Mouse (Mus musculus): ENCODE measurements at regions not wholly inside any gene's neighbourhood (a gene's known extent, or its start where the extent isn't known, plus 50 kb on each side); places are given as distances from the start of the nearest gene placed in this dataset.
"Not testable (repeated sequence)": the region's sequence is repeated elsewhere in the genome, so short reads cannot be mapped to it uniquely, and the experiment has no call there.

DNA sequence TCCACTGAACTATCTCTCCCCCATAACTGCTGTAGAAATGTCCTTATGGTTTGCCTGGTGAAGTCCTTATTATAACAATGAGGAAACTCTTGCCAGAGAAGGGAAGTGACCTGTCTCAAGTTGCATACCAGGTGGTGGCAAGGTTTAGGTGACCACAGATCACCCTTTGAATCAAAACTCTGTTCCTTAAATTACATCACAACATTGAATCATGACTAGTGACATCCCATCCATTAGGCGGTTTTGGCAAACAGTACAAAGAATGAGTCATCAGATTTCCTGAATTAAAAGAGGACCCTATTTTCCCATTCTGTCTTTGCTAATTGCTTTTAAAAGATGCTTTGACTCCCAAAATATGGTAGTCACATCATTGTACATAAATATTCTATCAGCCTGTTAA, 168.5 kb upstream of the Pgr start:
- DNase-seq = no peak

DNA sequence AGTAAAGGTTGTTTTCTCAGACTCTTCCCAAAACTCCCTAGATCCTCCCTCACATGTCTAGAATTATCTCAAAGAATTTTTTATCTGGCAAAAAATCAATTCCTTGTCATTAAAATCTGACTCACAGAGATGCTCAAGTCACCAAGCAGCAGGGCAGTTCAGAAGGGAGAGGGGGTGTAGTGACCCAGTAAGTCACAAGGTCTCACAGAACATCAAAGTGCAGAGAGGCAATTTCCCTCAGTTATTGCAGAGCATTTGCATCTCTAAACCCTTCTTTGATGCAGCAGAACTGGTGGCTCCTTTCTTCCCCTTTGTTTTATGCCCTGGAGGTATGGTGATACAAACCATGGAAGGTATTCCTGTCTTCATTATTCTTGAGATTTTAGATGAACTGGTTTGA, 166.1 kb upstream of the Pgr start:
- DNase-seq = no peak

DNA sequence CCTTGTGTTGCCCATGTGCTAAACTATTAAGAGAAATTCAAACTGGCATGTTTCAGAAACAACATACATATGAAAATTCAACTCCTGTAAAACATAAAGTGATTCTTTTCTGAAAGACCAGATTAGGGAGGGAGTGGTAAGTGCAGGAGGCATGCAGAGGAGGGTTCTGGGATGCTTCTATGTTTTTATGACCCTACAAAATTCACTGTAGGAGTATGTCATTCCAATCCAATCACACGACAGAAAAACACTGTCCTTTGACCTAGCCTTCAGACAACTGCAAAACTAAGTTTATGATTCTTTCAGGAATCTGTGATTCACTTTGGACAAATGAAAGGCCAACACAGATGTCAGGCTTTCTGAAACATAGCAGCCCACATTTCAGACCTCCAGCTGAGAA, 159.4 kb upstream of the Pgr start:
- no peak for DNase-seq

DNA sequence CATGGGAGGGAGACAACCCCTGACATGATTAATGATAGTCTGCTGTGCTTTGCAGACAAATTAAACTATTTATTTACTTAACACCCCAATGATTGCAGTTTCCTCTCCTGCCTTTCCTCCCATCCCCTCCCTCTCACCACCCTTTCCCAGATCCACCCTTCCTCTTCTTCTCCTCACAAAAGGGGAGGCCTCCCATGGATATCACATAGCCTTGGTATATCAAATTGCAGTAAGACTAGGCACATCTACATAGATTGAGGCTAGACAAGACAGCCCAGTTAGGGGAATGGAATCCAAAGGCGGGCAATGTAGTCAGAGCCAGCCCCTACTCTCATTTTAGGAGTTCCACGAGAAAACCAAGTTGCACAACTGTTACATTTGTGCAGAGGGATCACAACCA, 149.8 kb upstream of the Pgr start:
- no peak for DNase-seq

DNA sequence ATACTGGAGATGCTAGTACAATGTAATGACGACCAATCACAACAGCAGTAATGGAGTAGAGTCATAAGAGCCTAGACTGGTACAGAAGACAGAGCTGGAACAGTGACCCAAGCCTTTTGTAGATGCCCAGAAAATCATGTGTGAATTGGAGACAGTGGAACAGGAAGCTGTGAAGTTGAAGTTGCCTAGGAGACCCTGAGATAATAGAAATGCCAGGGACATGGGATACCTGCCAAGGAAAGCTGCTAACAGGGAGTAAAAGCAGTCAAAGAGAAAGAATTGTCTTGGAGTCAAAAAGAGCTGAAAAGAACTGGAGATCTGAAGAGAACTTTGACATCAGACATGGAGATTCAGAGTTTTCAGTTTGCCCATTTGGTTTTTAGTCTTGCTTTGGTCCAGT, 138.8 kb upstream of the Pgr start:
- DNase-seq = no peak

DNA sequence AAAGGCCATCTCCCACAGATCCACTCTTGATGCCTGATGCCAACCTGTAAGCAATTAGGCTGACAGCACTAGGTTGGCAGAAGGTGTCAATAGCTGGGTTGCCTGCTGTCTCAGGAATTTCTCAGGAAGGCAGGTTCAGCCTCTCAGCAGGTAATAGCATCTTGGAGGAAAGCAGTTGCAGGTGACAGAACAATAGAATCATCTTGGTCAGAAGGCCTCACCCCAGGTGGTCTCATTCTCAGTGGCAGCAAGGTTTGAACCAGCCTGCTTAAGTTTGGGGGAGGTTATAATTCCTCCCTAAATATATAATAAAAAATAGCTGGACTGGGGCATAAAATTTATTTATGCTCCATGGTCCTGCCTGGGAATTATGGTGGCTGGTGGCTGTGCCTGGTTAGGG, 130.2 kb upstream of the Pgr start:
- DNase-seq = not testable (repeated sequence)

DNA sequence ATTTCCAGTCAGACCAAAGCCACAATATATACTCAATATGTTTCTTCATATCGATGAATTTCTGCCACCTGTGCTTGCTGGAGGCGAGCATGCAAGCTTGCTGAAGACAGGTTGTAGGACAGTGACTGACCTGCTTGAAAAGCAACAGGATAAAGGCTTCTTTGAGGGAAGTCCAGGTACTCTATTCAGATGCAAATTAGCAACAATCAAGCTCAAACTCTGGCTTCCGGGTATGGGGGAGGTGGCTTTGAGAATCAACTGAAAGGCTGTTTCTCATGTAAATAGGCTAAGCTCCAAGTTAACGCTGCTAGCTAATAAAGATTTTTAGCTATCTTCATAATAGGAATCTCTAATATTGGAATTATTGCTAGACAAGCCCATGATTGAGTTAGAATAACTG, 129.6 kb upstream of the Pgr start:
- DNase-seq = no peak

DNA sequence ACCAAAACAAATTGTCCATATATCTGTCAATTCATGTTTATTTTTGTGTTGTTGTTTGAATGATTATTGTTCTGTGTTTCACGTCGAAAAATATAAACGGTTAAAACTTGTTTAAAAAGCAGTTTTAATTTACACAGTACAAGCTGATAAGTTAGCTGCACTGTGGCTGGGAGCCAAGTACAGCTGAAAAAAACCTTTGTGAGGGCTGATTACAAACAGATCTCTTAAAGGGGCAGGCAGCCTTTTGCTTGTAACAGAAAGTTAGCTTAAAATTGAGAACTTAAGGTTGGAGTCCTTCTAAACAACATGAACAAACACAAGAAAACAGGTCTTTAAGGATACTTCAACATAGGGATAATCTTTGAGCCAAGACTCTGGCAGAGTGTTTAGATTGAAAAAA, 118.3 kb upstream of the Pgr start:
- not testable (repeated sequence) for DNase-seq

DNA sequence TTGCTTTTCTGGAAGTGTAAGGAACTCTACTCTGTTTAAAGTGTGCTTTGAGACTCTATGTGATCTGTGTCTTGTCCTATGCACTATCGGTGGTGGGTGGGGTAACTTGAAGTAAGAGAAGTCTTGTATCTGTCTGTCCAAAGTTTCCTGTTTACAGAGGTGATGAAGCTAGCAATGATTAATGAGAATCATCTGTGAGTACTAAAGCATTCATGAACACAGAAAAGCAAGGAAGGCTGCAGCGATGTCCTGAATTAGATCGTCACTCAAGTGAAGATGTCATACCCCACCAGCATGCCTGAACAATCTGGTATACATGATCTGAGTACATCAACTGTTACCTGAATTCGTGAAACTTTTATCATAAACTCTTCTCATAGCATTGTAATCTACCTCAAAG, 85.4 kb upstream of the Pgr start:
- no peak for DNase-seq

DNA sequence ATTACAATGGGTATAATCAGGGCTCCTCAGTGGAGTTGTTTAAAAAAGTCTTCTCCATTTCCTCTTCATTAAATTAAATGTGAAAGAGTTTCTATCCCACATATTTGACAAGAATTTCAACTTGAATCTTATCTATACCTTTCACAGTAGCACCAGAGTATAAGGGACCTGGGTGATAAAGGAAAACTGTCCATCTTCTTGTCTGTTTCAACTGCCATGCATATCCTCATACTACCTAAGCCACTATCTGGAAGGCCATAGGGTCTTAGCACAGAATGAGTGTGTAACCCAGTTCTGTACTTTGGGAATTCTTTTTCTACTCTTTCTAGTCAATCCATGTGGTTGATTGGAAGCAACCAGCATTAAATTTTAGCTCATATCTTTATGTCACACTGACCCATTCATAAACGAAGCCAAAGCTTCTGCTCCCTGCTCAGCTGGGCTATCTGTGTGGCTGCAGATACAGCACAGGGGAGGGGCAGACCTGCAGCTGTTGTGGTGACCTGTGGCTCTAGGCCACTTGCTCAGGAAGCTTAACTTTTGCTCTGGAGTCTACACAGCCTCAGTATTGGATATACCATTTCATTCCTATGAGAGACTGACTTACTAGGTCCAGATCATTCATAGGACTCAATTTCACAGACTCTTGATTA, 75.8 kb upstream of the Pgr start:
- no peak for DNase-seq

DNA sequence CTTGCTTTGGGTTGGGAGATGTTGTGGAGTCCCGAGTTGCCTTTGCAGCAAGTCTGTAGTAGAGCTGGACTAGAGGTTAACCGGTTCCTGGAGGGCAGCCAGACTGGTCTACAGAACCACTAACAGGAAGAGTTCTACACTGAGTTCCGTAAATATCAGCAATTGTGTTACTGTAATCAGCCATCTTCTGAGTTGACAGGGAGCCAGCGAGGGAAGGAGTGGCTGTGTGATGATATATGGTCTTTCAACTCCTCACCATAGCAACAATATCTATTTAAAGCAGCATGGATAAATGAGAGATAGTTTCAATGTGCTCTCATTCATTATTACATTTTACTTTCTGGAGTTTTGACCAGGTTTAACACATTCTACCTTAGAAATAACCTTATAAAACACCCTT, 67.5 kb upstream of the Pgr start:
- peak; percentile 73 for DNase-seq

DNA sequence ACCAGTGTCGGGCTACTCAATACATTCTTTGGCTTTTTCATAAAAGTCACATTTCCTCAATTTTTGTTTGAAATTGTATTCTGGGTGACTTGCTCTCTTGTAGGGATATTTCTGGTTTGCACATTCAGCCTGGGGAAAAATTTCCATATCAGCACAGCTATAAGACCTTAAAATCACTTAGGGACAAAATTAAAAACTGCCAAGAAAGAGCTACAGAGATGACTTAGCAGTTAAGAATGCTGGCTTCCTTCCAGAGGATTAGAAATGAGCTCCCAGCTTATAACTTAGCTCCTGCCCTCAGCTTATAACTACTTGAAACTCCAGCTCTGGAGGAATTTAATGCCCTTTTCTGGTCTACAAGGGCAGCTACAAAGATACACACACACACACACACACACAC, 62.6 kb upstream of the Pgr start:
- DNase-seq = no peak

DNA sequence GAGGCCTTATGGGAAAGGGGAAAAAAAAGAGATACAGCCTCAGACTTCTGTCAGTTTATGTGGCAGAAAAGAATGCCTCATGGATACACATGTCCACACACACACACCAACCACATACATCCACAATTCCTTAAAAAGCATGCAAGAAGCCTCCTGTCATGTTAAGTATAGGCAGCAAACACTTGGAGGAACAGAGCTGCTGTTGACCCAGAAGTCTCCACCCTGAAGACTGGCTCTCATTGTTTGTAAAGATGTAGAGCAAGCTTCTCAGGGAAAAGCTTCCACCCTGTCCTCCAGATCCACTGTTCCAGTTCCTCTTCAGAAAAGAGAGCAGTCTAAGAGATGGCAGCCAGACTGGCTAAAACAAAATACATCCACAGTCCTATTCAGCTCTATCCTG, 61.3 kb upstream of the Pgr start:
- DNase-seq = no peak

DNA sequence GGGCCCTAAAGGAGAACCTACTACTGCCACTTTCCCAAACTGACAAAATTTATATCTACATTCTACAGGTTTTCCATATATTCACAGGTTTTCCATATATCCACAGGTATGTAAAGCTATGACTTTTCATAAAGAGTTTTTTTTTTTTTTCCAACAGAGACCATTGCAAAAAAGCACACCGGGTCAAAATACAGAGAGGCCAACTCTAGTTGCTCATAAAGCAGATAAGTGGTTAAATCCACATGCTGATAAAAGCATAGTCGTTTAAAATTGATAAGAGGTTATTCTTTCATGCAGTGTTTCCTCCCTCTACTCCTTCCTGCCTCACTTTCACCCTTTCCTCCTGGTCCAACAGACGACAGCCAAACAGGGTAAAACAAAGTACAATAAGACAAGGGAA, 60.7 kb upstream of the Pgr start:
- DNase-seq = no peak
